Mouse (Mus musculus) embryonic fibroblast, embryonic 13.5 days (primary cell): ENCODE measurements around the gene Polr2a. TPM values are rescaled to one million over a fixed set of nuclear protein-coding genes. Genes with fewer than 3 reads are reported as not detected.

Experiments
- H3K27ac ChIP-seq: 2 replicates; pipeline ENCODE4 v1.5.1; 2012; ENCODE audit warnings: low read length, control low read depth, inconsistent platforms; ENCODE audit not compliant: insufficient read depth
- H3K4me1 ChIP-seq: 2 replicates; pipeline ENCODE4 v1.6.1; 2011; ENCODE audit warnings: low read length; ENCODE audit not compliant: control insufficient read depth, insufficient read depth
- H3K4me3 ChIP-seq: 2 replicates; pipeline ENCODE4 v1.5.1; 2011; ENCODE audit warnings: mild to moderate bottlenecking, control low read depth, low read length; ENCODE audit not compliant: insufficient read depth
- CTCF ChIP-seq: IDR thresholded peaks from 2 replicates; pipeline ENCODE4 v1.5.1; 2011; ENCODE audit warnings: mild to moderate bottlenecking, control low read depth, low read length, moderate library complexity, borderline replicate concordance; ENCODE audit not compliant: insufficient read depth
- POLR2A ChIP-seq: IDR thresholded peaks from 2 replicates; pipeline ENCODE4 v1.6.1; 2011; ENCODE audit warnings: low read depth, mild to moderate bottlenecking, control low read depth, low read length, moderate library complexity
- polyA plus RNA-seq: library from polyadenylated mRNA; stranded (reverse); fragments of >200 nt; gene quantifications from 2 replicates; pipeline ENCODE4 v1.2.4, GENCODE M21; 2011; ENCODE audit warnings: low read depth; ENCODE audit not compliant: missing spikeins, insufficient read length

Polr2a gene
- polyA plus RNA-seq, 1 experiment, result 90.9 TPM

DNA sequence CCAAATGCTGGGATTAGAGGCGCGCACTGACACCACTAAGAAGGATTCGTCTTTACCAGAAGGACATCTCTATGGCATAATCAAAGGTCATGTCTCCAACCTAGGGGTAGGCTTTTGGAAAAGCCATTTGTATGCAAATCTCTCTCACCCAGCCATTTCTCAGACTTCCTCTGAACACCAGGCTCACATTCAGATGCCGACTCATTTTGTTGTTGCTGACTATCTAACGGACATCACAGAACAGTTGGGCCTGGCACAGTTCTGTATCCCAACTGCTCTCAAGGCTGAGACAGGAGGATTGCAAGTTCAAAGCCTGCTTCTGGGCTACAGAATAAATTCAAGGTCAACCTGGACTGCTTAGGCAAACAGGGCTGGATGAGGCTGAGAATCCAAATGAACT is 28.9 kb upstream of the Polr2a start:
- no peak overlapping the region for H3K4me3 ChIP-seq
- no peak overlapping the region for H3K27ac ChIP-seq
- TF ChIP-seq CTCF (no peak), POLR2A (no peak)
- H3K4me1 ChIP-seq, result no peaks in the 10 kb centered on the region

DNA sequence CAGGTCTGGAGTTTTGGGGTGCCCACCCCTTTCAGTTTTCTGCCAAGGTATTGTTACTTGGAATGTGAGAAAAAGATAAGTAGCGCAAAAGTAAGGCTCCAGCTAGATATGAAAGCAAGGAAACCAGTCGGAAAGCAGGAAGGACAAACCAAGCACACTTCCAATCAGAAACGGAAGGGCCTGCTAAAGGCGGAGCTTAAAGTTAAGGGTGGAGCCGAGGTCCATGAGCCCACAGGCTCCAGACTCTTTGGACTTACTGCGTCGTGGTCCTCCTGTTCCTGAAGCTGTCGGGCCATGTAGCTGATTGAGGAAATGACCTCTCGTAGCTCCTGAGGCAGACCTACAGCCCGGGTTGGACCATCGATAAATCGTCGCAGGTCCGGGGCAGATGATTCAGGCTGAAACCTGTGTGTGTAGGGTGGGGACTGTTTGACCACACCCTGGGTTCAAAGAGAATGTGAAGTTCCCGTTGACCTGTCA is 26.4 kb upstream of the Polr2a start:
- H3K4me3 ChIP-seq, result no peak overlapping the region
- no peak overlapping the region for H3K27ac ChIP-seq
- H3K4me1 ChIP-seq, result no peaks in the 10 kb centered on the region
- TF ChIP-seq CTCF (no peak), POLR2A (peak; percentile 21; the same call in 1 of the 2 replicates)

DNA sequence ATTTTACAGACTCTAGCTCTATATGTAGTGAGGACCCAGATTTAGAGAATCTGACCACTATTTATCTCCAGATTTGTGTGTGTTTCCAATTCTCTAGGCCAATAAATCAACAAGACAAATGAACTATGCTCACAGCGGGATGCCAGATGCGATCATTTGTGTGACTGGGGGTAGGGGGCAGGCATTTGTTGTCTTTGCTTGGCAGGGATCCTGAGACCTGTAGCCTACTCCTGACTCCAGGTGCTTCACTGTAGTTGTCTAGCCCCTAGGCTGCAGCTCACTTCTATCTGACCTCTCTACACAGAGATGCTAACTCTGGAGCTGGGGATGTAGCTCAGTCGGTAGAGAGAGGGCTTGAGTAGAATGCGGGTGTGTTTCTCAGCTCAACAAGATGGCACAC is 23.4 kb upstream of the Polr2a start:
- Histone ChIP-seq H3K4me1 (no peaks in the 10 kb centered on the region), H3K27ac (no peak overlapping the region), H3K4me3 (no peak overlapping the region)
- TF ChIP-seq CTCF (no peak), POLR2A (no peak)

GRCm38 (mm10) chr11:69778985-69779384 is 20.5 kb upstream of the Polr2a start:
- H3K27ac ChIP-seq, result no peak overlapping the region

DNA sequence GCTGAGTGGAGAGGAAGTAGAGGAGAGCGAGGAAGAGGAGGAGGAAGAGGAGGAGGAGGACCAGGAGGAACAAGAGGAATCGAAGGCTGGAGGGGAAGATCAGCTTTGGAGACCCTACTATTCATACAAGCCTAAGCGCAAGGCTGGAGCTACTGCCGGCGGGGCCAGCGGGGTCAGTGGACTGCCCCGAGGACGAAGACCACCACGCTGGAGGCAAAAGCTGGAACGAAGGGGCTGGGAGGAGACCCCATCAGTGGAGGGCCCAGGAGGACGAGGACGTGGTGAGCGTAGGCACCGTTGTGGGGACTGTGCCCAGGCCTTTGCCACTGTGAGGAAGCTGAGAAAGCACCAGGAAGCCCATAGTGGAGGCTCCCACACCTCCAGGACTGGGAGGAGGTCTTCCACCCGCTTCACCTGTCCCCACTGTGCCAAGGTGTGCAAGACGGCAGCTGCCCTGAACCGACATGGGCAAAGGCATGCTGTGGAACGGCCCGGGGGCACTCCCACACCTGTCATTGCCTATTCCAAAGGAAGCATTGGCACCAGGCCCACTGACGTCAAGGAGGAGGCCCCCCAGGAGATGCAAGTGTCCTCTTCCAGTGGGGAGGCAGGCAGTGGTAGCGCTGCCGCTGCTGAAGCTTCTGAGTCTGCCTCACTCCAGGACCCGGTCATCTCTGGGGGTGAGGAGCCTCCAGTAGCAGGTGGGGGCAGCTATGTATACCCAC is 20.0 kb upstream of the Polr2a start:
- no peak overlapping the region for H3K4me3 ChIP-seq
- no peak for TF ChIP-seq POLR2A
- no peak for TF ChIP-seq CTCF
- H3K4me1 ChIP-seq, result no peaks in the 10 kb centered on the region
- H3K27ac ChIP-seq, result no peak overlapping the region

More at GRCm38 (mm10) chr11:69778985-69779384, 20.5 kb upstream of the Polr2a start:
- Histone ChIP-seq H3K4me3 (no peak overlapping the region), H3K4me1 (no peaks in the 10 kb centered on the region)
- no peak for TF ChIP-seq POLR2A
- TF ChIP-seq CTCF, result no peak

DNA sequence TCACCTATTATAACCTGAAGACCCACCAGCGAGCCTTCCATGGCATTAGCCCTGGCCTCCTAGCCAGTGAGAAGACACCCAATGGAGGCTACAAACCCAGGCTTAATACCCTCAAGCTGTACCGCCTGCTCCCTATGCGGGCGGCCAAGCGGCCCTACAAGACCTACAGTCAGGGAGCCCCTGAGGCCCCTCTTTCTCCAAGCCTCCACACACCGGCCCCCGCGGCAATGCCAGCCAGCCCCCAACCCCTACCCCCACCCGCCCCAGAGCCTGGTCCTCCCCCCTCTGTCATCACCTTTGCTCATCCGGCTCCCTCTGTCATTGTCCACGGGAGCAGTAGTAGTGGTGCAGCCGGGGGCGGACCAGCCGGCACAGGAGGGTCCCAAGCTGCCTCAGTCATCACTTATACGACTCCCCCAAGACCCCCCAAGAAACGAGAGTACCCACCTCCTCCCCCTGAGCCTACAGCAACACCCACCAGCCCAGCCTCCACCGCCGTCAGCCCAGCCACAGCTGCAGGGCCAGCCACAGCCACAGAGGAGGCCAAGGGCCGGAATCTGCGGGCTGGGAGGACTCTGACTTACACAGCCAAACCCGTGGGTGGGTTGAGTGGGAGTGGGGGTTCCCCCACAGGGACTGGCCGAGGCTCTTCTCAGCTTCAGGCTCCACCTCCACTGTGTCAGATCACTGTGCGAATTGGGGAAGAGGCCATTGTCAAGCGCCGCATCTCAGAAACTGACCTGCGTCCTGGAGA is 19.2 kb upstream of the Polr2a start:
- TF ChIP-seq CTCF (no peak), POLR2A (no peak)
- H3K27ac ChIP-seq, result no peak overlapping the region
- no peaks in the 10 kb centered on the region for H3K4me1 ChIP-seq
- no peak overlapping the region for H3K4me3 ChIP-seq

DNA sequence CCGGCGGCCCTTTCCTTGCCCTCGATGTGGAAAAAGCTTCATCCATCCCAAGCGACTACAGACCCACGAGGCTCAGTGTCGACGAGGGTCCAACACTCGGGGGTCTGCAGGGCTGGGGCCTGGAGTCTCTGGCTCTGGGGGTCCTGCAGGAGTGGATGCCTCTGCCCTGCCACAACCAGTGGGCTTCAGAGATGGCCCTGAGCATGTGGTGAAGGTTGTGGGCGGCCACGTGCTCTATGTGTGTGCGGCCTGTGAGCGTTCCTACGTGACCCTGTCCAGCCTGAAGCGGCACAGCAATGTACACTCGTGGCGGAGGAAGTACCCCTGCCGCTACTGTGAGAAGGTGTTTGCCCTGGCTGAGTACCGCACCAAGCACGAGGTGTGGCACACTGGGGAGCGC is 18.1 kb upstream of the Polr2a start:
- Histone ChIP-seq H3K4me1 (no peaks in the 10 kb centered on the region), H3K4me3 (no peak overlapping the region), H3K27ac (no peak overlapping the region)
- TF ChIP-seq CTCF (no peak), POLR2A (no peak)

DNA sequence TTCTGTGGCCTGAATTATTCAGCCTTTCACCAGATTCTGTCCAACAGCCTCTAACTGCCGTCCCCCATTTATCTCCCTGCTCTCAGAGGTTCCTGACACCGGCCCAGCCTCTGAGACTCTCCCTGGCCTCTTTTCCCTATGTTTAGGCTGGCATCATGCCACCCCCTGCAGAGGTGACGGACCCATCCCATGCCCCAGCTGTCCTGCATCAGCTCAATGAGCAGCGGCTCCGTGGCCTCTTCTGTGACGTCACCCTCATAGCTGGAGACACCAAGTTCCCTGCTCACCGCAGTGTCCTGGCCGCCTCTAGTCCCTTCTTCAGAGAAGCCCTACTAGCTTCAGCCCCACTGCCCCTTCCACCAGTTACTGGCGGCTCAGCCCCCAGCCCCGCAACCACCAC is 17.3 kb upstream of the Polr2a start:
- H3K4me3 ChIP-seq, result no peak overlapping the region
- H3K27ac ChIP-seq, result no peak overlapping the region
- TF ChIP-seq POLR2A (no peak), CTCF (no peak)
- no peaks in the 10 kb centered on the region for H3K4me1 ChIP-seq

GRCm38 (mm10) chr11:69774961-69775360 is 16.5 kb upstream of the Polr2a start:
- no peak overlapping the region for H3K4me3 ChIP-seq
- no peak overlapping the region for H3K27ac ChIP-seq
- H3K4me1 ChIP-seq, result no peaks in the 10 kb centered on the region
- no peak for TF ChIP-seq CTCF
- no peak for TF ChIP-seq POLR2A

DNA sequence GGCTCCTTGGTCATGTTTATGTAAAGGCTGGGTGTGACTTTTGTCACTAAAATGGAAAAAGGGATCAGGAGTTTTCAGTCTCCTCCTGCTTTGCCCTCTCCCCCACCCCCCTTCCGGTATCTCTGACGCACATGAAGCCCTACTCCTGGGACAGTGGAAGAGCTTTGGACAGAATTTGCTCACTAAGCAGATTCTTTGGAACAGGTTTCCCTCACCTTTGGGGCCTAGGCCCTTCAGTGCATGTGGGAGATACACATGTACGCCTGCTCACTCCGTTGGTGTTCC is 9.1 kb upstream of the Polr2a start:
- Histone ChIP-seq H3K4me3 (no peak overlapping the region), H3K27ac (no peak overlapping the region)
- no peak for TF ChIP-seq POLR2A
- TF ChIP-seq CTCF, result no peak

More for the DNA sequence above, 9.1 kb upstream of the Polr2a start:
- H3K4me1 ChIP-seq, result peaks cover 13% of the 10 kb centered on the region; the same call in 1 of the 2 replicates
